Mouse (Mus musculus) small intestine, adult 2 months (tissue): Measurements from ENCODE around the gene Gm13283. TPM values are rescaled to one million over a fixed set of nuclear protein-coding genes. Genes with fewer than 3 reads are reported as not detected.
"Not testable (repeated sequence)": the region's sequence is repeated elsewhere in the genome, so short reads cannot be mapped to it uniquely, and the experiment has no call there.

Source experiments
- H3K27ac ChIP-seq: fragments of 200-500 bp; 2 replicates; pipeline ENCODE4 v1.5.1; 2012; ENCODE audit warnings: low read depth, low read length, control low read depth, inconsistent platforms; ENCODE audit not compliant: insufficient read depth
- H3K27me3 ChIP-seq: fragments of 200-500 bp; 2 replicates; pipeline ENCODE4 v1.6.1; 2012; ENCODE audit warnings: mild to moderate bottlenecking, moderate library complexity, low read length, inconsistent platforms; ENCODE audit not compliant: control insufficient read depth, insufficient read depth
- H3K36me3 ChIP-seq: fragments of 200-500 bp; 2 replicates; pipeline ENCODE4 v1.6.1; 2012; ENCODE audit warnings: mild to moderate bottlenecking, low read length, control low read depth, inconsistent platforms; ENCODE audit not compliant: control insufficient read depth, insufficient read depth
- H3K4me1 ChIP-seq: fragments of 200-500 bp; 2 replicates; pipeline ENCODE4 v1.6.1; 2012; ENCODE audit warnings: low read length, inconsistent platforms, mixed read lengths; ENCODE audit not compliant: control insufficient read depth, insufficient read depth, insufficient read length
- H3K4me3 ChIP-seq: fragments of 200-500 bp; 2 replicates; pipeline ENCODE4 v1.5.1; 2012; ENCODE audit warnings: low read depth, mild to moderate bottlenecking, control low read depth, inconsistent platforms, low read length, moderate library complexity
- CTCF ChIP-seq: fragments of 200-500 bp; IDR thresholded peaks from 2 replicates; pipeline ENCODE4 v1.5.1; 2012; ENCODE audit warnings: low read depth, mild to moderate bottlenecking, control low read depth, inconsistent platforms, low read length, moderate library complexity, mixed read lengths; ENCODE audit not compliant: insufficient replicate concordance, insufficient read length; ENCODE audit errors: extremely low read depth
- POLR2A ChIP-seq: fragments of 200-500 bp; IDR thresholded peaks from 2 replicates; pipeline ENCODE4 v1.6.1; 2012; ENCODE audit warnings: low read depth, mild to moderate bottlenecking, control low read depth, inconsistent platforms, low read length, moderate library complexity
- WGBS: fragments of 180-500 bp; shearing (Covaris S2); methylation state at CpG from one replicate; pipeline ENCODE4 v1.1.7; 2018; 5-methylcytosine and 5-hydroxymethylcytosine counted together
- polyA plus RNA-seq: library from polyadenylated mRNA; depleted of rRNA; stranded (reverse); fragments of >200 nt; gene quantifications from 2 replicates; pipeline ENCODE4 v1.2.3, GENCODE M21; 2012

Gene Gm13283
- polyA plus RNA-seq, 1 experiment, result 0.08 TPM

DNA sequence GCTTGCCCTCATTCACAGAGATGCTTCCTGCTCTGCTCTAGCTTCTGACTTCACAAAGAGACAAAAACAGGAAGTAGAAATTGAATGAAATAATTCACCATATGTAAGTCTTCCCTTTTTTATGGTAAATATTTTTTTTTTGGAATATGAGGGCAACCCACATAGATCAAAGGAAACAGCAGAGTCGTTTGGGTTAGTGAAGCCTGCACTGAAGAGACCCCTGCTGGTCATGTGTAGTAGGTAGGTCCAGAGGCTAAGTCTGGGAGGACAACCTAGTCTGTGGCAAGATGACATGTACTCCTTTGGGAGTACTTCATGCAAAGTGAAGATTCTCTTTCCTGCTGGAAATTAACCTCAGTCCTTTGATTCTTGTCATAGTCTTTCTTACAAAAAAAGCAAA, 32.6 kb upstream of the Gm13283 start:
- no peak overlapping the region for H3K4me3 ChIP-seq
- peak; percentile 34; the same call in 1 of the 2 replicates for TF ChIP-seq CTCF
- no peak for TF ChIP-seq POLR2A
- H3K36me3 ChIP-seq, result no peaks in the 10 kb centered on the region
- H3K4me1 ChIP-seq, result no peaks in the 10 kb centered on the region
- H3K27ac ChIP-seq, result no peak overlapping the region
- 0% methylated on average over 1 of the region's 1 CpGs for WGBS
- no peaks in the 10 kb centered on the region for H3K27me3 ChIP-seq

DNA sequence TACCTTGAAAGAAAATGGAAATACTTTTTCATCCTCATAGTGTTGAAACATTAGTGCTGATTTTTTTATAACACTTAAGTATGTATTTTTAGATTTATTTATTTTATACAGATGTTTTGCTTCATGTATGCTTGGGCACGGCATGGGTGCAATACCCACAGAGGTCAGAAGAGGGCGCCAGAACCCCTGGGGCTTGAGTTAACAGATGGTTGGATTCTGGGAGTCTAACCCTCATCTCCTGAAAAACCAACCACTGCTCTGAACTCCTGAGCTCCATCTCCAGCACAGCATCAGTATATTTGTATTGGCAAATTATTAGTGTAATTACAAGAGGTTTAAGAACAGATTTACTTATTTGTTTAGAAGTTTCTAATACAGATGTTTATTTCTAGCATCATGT, 21.4 kb upstream of the Gm13283 start:
- Histone ChIP-seq H3K4me1 (no peaks in the 10 kb centered on the region), H3K36me3 (no peaks in the 10 kb centered on the region), H3K4me3 (no peak overlapping the region), H3K27me3 (no peaks in the 10 kb centered on the region), H3K27ac (no peak overlapping the region)
- 1% methylated on average over 2 of the region's 2 CpGs for WGBS
- TF ChIP-seq CTCF, result peak; percentile 94; the same call in 1 of the 2 replicates
- TF ChIP-seq POLR2A, result no peak

DNA sequence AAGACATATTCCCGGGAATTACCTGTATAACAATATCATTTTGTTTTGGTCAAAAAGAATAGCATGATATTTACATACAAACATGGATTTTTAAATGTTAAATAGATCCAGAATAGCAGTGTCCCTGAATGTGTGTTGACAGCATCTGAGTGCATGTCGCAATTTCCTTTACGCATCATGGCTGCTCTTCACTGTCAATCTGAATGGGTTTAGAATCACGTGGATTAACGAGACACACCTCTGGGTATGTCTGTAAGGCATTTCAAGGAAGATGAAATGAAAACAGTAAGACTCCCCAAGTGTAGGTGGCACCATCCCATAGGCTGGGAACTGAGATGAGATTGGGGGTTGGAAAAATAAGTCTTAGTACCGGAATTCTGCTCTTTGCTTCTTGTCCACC, 20.9 kb upstream of the Gm13283 start:
- WGBS, result 77% methylated on average over 6 of the region's 6 CpGs
- Histone ChIP-seq H3K36me3 (no peaks in the 10 kb centered on the region), H3K27me3 (no peaks in the 10 kb centered on the region), H3K4me3 (no peak overlapping the region), H3K4me1 (no peaks in the 10 kb centered on the region), H3K27ac (no peak overlapping the region)
- TF ChIP-seq CTCF (no peak), POLR2A (no peak)

DNA sequence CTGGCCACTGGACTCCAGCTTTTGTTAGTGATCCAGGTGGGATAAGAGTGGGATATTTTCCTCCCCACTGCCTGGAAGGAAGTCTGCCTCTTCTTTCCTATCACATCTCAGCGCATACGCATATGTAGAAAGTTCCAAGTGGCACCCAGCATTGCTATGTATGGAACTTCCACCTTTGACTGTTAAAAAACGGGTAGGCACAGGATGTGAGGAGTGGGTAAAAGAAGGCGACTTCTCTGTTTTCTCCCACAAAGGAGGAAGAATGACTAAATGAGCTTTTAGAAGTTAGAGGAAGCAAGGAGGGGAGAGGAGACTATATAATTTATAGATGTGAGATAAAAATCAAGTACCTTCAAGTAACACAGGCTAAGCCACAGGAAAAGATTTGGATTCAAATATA, 18.5 kb upstream of the Gm13283 start:
- Histone ChIP-seq H3K27me3 (no peaks in the 10 kb centered on the region), H3K36me3 (no peaks in the 10 kb centered on the region), H3K4me3 (no peak overlapping the region), H3K4me1 (no peaks in the 10 kb centered on the region), H3K27ac (no peak overlapping the region)
- WGBS, result 82% methylated on average over 4 of the region's 4 CpGs
- TF ChIP-seq CTCF (no peak), POLR2A (no peak)

DNA sequence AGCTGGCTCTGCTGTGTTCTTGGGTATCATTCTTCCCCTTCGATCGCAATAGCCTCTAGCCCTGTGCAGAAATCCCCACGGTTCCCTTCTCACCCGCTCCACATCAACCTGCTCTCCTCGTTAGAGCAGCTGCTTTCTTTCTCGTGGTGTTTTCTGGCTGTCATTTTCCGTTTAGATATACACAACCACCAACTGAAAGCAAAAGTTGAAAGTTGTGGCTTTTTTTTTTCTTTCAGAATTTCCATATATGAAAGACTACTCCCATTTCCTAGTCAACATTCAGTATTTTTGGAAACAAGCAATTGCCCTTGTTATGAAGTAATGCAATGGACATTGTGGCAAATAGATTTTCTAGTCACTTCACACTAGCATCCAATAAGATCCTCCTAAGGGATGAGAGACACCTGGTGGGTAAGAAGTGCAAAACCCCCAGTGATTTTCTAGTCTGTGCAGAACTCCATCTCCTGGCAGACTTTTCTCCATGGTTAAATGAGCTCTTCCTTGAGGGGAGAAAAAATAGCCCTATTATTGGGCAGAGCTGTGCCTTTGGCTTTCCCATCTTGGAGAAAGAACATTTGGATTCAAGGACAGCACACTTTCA, 17.0 kb upstream of the Gm13283 start:
- H3K36me3 ChIP-seq, result no peaks in the 10 kb centered on the region
- no peak overlapping the region for H3K4me3 ChIP-seq
- no peak overlapping the region for H3K27ac ChIP-seq
- 67% methylated on average over 7 of the region's 7 CpGs for WGBS
- no peaks in the 10 kb centered on the region for H3K4me1 ChIP-seq
- no peak for TF ChIP-seq POLR2A
- TF ChIP-seq CTCF, result no peak
- no peaks in the 10 kb centered on the region for H3K27me3 ChIP-seq

DNA sequence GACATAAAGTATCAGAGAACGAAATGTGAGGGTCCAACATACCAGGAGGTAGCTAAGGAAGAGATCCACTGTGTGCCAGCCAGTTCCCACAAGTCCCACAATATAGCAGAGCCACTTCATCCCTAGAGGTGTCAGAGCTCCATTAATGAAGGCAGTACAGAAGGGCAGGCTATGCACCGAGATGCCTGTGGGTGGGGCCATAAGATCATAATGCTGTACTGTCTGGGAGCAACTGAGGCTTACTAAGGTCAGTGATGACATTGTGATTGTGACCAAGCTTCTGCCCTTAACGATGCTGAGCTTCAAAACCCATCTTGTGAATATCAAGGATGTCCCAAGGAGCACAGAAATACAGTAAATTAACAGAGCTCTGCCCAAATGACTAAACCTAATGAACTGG, 15.7 kb upstream of the Gm13283 start:
- H3K4me3 ChIP-seq, result no peak overlapping the region
- H3K27me3 ChIP-seq, result no peaks in the 10 kb centered on the region
- no peak overlapping the region for H3K27ac ChIP-seq
- TF ChIP-seq POLR2A, result no peak
- TF ChIP-seq CTCF, result no peak
- no peaks in the 10 kb centered on the region for H3K4me1 ChIP-seq
- no peaks in the 10 kb centered on the region for H3K36me3 ChIP-seq
- WGBS, result 63% methylated on average over 3 of the region's 3 CpGs

DNA sequence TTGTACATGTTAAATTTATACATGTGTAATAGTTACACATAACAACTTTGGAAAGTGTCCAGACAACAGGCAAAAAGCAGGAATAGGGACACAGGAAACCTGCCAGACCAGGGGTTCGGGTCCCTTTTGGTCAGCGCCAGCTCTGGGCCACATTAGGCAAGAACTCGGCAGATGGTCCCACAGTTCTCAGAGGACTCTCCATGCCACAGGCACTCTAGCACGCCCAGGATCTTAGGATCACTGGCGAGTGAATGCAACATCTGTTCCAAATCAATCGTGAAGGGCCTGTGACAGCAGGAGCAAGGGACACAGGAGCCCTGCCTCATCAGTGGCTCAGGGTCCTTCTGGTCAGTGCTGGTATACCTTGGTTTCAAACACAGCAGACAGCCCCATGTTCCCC, 10.0 kb upstream of the Gm13283 start:
- H3K27ac ChIP-seq, result no peak overlapping the region
- H3K36me3 ChIP-seq, result no peaks in the 10 kb centered on the region
- no peaks in the 10 kb centered on the region for H3K4me1 ChIP-seq
- no peak overlapping the region for H3K4me3 ChIP-seq
- TF ChIP-seq CTCF (no peak), POLR2A (no peak)
- 68% methylated on average over 6 of the region's 6 CpGs for WGBS
- no peaks in the 10 kb centered on the region for H3K27me3 ChIP-seq

DNA sequence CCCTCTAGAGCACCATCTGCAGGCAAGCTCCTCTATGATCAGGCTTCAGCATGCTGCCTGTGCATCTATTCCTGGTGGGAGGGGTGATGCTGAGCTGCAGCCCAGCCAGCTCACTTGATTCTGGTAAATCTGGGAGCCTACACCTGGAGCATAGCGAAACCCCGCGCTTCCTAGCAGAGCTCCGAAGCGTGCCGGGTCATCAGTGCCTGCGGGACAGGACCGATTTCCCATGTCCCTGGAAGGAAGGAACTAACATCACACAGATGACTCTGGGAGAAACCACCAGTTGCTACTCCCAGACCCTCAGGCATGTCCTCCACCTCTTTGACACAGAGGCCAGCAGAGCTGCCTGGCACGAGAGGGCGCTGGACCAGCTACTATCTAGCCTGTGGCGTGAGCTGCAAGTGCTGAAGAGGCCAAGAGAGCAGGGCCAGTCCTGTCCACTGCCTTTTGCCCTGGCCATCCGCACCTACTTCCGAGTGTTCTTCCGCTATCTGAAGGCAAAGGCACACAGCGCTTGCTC, 5.0 kb upstream of the Gm13283 start, which contains the start of gene Gm13271:
TSS of gene Gm13271 (plus strand) at position 51 of the 523 bp plus-strand sequence.
- WGBS, result 88% methylated on average over 15 of the region's 15 CpGs

DNA sequence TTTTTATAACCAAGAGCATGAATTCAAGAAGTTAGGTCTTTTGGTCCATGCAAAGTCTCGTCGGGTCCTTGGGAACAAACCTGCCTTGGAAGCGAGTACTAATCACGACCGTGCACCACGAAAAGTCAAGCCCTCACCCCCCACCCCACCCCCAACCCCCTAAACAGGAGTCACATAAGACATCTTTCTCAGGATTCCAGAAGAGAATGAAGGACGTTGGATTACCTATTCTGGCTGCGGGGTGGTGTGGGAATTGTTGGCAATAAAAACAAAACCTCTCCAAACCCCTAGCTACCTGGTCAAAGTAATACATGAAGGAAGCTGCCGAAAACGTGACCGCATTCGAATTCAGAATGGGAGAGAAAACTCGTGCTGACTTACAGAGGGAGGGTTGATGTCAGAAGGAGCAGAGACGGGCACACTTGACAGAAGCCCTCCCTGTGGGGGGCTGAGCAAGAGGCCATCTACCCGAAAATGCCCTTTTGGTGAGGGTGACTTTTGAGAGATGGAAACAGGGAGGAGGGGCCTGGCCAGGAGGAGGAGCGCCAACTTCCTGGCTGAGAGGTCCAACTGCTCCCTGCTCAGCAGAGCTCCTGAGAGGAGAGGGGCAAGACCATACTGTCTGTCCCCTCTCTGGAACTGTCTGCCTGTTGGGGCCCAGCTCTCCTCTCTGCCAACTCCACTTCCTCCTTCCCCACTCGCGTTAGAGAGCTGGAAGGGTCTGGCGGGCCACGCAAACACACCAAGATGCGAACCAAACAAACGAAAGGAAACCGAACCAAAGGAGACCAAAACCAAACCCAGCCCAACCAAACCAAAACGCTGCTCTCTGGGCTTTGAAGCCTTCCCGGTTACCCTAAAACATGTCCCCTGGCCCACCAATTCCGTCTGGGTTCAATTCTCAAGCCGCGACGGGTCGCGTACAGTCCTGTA, 3.1 kb upstream of the Gm13283 start:
- not testable (repeated sequence) for H3K36me3 ChIP-seq, H3K4me1 ChIP-seq, H3K27me3 ChIP-seq
- Histone ChIP-seq H3K4me3 (peak overlapping the region; percentile 75), H3K27ac (peak overlapping the region; percentile 83)
- WGBS, result 8% methylated on average over 29 of the region's 31 CpGs

More for the DNA sequence above, 5.0 kb upstream of the Gm13283 start, which contains the start of gene Gm13271:
- H3K4me3 ChIP-seq, H3K36me3 ChIP-seq, H3K27me3 ChIP-seq, H3K27ac ChIP-seq, H3K4me1 ChIP-seq: not testable (repeated sequence)
